Mouse (Mus musculus) hindbrain, embryonic 16.5 days (tissue): ENCODE data around the gene Plcd1. TPM values are rescaled to one million over a fixed set of nuclear protein-coding genes. Genes with fewer than 3 reads are reported as not detected.

Source experiments
- ATAC-seq: fragments of 200-750 bp; cut with Nextera tagmentation; 2 replicates; pipeline ENCODE4 v1.8.0; 2017; ENCODE audit warnings: moderate TSS enrichment, moderate library complexity
- H3K27ac ChIP-seq: fragments of 300-500 bp; sonication (generic); 2 replicates; pipeline ENCODE4 v1.5.1; 2014; ENCODE audit warnings: low read depth, mild to moderate bottlenecking, control low read depth, low read length, moderate library complexity
- H3K27me3 ChIP-seq: fragments of 300-500 bp; sonication (generic); replicated peaks from 2 replicates; pipeline ENCODE4 v1.6.1; 2014; ENCODE audit warnings: low read length; ENCODE audit not compliant: control insufficient read depth, insufficient read depth
- H3K36me3 ChIP-seq: fragments of 300-500 bp; sonication (generic); 2 replicates; pipeline ENCODE4 v1.6.1; 2014; ENCODE audit warnings: mild to moderate bottlenecking, low read length, moderate library complexity, mixed read lengths; ENCODE audit not compliant: control insufficient read depth, insufficient read depth
- H3K4me1 ChIP-seq: fragments of 300-500 bp; sonication (generic); 2 replicates; pipeline ENCODE4 v1.6.1; 2014; ENCODE audit warnings: low read depth, low read length; ENCODE audit not compliant: control insufficient read depth, insufficient read depth
- H3K4me2 ChIP-seq: fragments of 300-500 bp; sonication (generic); 2 replicates; pipeline ENCODE4 v1.6.1; 2014; ENCODE audit warnings: mild to moderate bottlenecking, low read length, control low read depth, moderate library complexity
- H3K4me3 ChIP-seq: fragments of 300-500 bp; sonication (generic); 2 replicates; pipeline ENCODE4 v1.5.1; 2014; ENCODE audit warnings: mild to moderate bottlenecking, low read length, control low read depth, moderate library complexity
- H3K9ac ChIP-seq: fragments of 300-500 bp; sonication (generic); 2 replicates; pipeline ENCODE4 v1.6.1; 2014; ENCODE audit warnings: low read depth, mild to moderate bottlenecking, control low read depth, low read length, moderate library complexity
- H3K9me3 ChIP-seq: fragments of 300-500 bp; sonication (generic); 2 replicates; pipeline ENCODE4 v1.6.1; 2014; ENCODE audit warnings: mild to moderate bottlenecking, low read length, moderate library complexity; ENCODE audit not compliant: control insufficient read depth
- WGBS: fragments of 180-500 bp; shearing (Covaris S2); extraction: QIAGEN DNeasy Blood & Tissue Kit; methylation state at CpG from one replicate; pipeline ENCODE4 v1.1.7; 2014; 5-methylcytosine and 5-hydroxymethylcytosine counted together
- polyA plus RNA-seq: library from polyadenylated mRNA; unstranded; fragments of >200 nt; fragmentation: Nextera tagmentation; extraction: Ambion mirVana; gene quantifications from 2 replicates; pipeline ENCODE4 v1.2.1, GENCODE M21; 2015

Gene Plcd1
- polyA plus RNA-seq, 1 experiment from 2014 or later = 22.4 TPM

DNA sequence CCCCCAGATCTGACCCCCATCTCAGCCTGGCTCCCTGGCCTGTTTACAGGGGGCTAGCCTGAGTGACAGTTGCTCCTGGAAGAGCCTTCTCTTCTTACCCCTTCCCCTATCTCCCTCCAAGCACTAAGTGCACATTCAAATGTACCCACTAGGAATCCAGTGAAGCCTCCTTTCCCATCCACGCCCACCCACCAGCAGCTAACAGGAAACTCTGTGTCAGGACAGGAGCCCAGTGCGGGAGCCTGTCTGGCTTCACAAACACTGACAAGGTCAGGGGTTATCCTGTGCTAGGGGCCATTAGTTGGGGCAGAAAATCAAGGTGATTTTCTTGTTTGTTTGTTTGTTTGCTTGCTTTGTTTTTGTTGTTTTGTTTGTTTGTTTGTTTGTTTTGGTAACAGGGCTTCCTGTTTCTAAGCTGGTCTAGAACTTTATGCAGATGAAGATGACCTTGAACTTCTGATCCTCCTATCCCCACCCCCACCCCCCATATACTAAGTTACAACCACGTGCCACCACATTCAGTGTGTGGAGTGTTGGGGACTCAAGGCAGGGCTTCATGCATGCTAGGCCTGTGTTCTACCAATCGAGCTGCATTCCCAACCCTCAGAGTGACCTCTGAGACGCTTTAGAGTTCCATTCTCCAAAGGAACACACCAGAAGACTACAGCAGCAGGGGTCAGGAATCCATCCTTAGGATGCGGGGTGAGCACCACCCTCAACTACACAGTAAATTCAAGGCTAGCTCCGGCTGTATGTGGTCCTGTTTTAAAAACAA is 10.5 kb downstream of the Plcd1 start:
- no peaks in the 10 kb centered on the region for H3K27me3 ChIP-seq
- H3K4me1 ChIP-seq = peaks cover 13% of the 10 kb centered on the region
- 74% methylated on average over 7 of the region's 7 CpGs for WGBS
- H3K36me3 ChIP-seq = peaks cover 5% of the 10 kb centered on the region; the same call in 1 of the 2 replicates
- no peak overlapping the region for H3K4me3 ChIP-seq
- no peaks in the 10 kb centered on the region for H3K9me3 ChIP-seq
- ATAC-seq = no peak
- H3K4me2 ChIP-seq = no peak overlapping the region
- no peak overlapping the region for H3K9ac ChIP-seq
- no peak overlapping the region for H3K27ac ChIP-seq

DNA sequence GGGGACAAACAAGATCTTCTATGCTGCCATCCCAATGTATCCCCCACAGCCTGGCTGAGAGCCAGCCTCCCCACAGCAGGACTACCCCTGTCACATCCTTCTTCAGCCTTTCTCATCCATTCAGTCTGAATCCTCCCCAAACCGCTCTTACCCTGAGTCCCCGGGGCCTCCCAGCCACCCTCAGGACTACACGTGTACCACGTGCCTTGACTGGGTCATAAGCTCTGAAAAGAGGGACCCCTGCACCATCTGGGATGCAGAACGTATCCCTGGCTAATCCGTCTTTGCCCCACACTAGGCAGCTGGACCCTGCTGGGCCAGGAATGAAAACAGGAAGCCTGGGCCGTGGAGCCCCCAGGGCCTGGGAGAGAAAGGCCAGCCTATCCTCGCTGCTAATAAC is 11.3 kb downstream of the Plcd1 start:
- H3K4me1 ChIP-seq = peaks cover 10% of the 10 kb centered on the region; the same call in 1 of the 2 replicates
- no peaks in the 10 kb centered on the region for H3K27me3 ChIP-seq
- peak; percentile 57 for ATAC-seq
- H3K9ac ChIP-seq = no peak overlapping the region
- H3K9me3 ChIP-seq = no peaks in the 10 kb centered on the region
- H3K27ac ChIP-seq = no peak overlapping the region; the same call in 1 of the 2 replicates
- H3K4me2 ChIP-seq = no peak overlapping the region
- 3% methylated on average over 8 of the region's 8 CpGs for WGBS
- no peak overlapping the region for H3K4me3 ChIP-seq
- H3K36me3 ChIP-seq = peaks cover 5% of the 10 kb centered on the region; the same call in 1 of the 2 replicates

DNA sequence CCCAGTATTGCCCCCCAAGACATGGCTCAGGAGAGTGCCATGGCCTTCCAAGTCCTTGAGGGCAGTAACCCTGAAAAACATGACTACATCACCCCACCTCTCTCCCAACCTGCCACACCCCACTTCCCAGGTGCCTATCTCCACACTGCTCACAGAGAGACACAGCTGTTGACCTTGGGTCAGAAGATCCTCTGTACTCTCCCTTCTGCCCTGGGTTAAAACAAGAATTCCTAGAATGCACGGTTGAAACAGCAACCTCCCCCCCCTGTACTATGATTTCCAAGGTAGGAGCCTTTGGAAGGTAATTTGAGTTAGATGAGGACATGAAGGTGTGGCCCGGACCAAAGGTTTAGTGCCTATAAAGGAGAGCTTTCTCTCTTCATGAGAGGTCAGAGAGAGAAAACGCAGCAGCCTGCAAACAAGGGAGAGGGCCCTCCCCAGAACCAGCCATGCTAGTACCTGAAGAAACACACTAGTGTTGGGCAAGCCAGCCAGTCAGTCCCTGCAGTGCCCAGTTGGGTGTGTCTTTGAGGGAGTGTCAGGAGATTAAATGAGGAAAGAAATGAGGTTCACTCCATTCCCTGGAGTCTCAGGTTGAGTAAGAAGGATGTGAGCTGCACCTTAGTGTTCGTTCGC is 13.1 kb downstream of the Plcd1 start:
- Histone ChIP-seq H3K4me3 (no peak overlapping the region), H3K36me3 (peaks cover 6% of the 10 kb centered on the region; the same call in 1 of the 2 replicates), H3K4me2 (no peak overlapping the region), H3K9ac (no peak overlapping the region), H3K27me3 (no peaks in the 10 kb centered on the region), H3K27ac (no peak overlapping the region), H3K4me1 (peaks cover 8% of the 10 kb centered on the region; the same call in 1 of the 2 replicates), H3K9me3 (no peaks in the 10 kb centered on the region)
- 81% methylated on average over 5 of the region's 5 CpGs for WGBS
- no peak for ATAC-seq

DNA sequence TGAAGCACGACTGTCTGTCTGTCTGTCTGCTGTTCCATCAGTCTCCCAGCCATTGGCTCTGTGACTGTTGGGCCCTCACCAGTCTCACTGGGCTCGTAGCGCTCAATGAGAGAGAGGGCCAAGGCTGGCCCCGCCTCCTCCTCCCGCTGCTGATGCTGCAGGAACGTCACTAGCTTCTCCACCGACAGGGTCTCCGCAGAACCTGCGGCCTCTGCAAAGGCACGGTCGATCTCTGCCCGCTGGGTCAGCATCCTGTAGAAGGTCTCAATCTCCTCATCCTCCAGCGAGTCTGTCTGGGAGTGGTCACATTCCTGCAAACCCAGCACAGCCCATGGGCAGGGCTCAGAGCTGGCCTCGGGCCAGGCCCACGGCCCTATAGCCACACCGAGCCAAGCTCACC is 17.6 kb downstream of the Plcd1 start:
- Histone ChIP-seq H3K4me2 (no peak overlapping the region), H3K9ac (no peak overlapping the region), H3K9me3 (no peaks in the 10 kb centered on the region), H3K36me3 (peaks cover 22% of the 10 kb centered on the region), H3K4me3 (no peak overlapping the region), H3K27me3 (no peaks in the 10 kb centered on the region), H3K27ac (no peak overlapping the region), H3K4me1 (no peaks in the 10 kb centered on the region)
- no peak for ATAC-seq
- 64% methylated on average over 16 of the region's 16 CpGs for WGBS

DNA sequence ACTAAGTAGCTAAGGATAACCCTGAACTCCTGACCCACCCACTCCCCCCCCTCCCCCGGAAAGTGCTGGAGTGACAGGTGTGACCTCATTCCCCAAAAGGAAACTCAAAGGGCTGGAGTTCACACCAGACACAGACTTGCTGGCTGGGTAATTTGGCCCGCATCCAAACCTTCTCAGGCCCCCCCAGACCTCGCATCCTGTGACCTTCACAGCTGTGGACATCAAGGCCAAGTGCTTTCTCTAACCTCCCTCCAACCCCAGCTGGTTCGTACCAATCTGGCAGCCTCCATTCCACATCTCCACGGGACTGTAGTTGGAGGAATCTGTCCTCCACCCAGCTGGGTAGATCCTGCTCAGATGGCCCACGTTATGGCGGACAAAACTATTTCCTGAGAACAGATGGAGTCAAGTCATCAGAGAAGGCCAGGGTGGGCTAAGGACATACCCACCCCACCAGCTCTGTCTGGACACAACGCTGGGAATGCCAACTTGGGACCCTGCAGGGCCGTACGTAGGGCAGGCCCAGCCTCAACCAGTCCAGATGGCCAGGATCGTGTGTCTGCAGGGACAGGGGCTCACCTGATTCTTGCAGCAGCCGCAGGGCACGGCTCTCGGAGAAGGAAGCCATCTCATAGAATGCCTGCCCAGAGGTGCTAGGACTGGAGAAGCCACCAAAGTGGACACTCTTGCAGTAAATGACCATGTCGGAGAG is 20.0 kb downstream of the Plcd1 start:
- Histone ChIP-seq H3K27ac (no peak overlapping the region), H3K36me3 (peaks cover 18% of the 10 kb centered on the region; the same call in 1 of the 2 replicates), H3K9ac (no peak overlapping the region), H3K27me3 (no peaks in the 10 kb centered on the region), H3K4me1 (no peaks in the 10 kb centered on the region), H3K9me3 (no peaks in the 10 kb centered on the region), H3K4me3 (no peak overlapping the region), H3K4me2 (no peak overlapping the region)
- WGBS = 81% methylated on average over 15 of the region's 15 CpGs
- peak; percentile 38; the same call in 1 of the 2 replicates for ATAC-seq

DNA sequence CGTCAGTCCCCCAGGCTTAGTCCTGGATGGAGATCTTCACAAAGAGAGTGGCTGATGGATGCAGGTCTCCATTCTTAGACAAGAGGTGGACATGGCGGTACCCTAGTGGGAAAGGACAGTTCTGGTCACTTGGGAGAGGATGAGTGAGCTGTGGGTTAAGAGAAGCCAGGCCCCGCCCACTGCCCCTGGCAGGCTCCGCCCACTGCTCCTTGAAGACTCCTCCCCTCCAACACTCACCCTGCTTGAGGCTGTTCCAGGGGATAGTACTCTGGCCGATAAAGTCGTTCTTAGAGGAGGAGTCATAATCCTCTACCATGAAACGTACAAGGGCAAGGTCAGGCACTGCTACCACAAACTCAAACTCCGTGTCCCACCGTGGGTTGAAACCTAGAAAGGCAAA is 21.5 kb downstream of the Plcd1 start:
- WGBS = 88% methylated on average over 9 of the region's 9 CpGs
- no peak overlapping the region for H3K4me2 ChIP-seq

DNA sequence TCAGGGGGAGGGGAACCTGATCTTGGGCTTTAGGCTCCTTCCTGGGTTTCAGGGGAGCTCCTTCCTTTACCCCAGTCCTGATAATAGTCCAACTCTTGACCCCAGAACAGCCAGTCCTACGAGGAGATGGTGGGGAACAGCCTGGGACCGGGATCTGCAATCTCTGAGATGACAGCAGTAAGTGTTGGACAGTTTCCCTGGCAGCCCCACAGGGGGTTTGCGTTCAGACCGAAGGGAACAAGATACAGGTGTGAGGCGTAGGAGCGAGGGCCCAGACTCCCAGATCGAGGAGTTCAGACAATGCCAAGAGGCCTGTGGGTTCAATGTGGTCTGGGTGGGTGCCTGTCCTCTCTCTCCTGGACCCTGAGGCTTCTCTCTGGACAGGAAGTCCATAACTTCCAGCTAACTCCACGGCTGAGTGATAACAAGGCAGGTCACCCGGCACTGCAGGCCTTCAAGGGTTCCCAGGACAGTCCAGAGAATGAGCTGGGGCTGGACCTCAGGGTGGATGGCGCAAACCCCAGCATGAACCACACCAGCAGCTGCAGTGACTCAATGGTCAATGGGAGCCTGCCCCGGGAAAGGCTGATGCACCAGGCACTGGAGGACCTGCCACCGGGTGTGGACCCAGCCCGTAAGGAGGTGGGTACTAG is 23.0 kb downstream of the Plcd1 start:
- Histone ChIP-seq H3K9me3 (no peaks in the 10 kb centered on the region), H3K27me3 (no peaks in the 10 kb centered on the region), H3K4me3 (no peak overlapping the region), H3K4me1 (no peaks in the 10 kb centered on the region), H3K9ac (no peak overlapping the region), H3K27ac (no peak overlapping the region), H3K36me3 (peaks cover 18% of the 10 kb centered on the region; the same call in 1 of the 2 replicates), H3K4me2 (no peak overlapping the region)
- ATAC-seq = no peak
- WGBS = 84% methylated on average over 13 of the region's 13 CpGs

More for the DNA sequence above, 21.5 kb downstream of the Plcd1 start:
- Histone ChIP-seq H3K9ac (no peak overlapping the region), H3K4me1 (no peaks in the 10 kb centered on the region), H3K27me3 (no peaks in the 10 kb centered on the region), H3K9me3 (no peaks in the 10 kb centered on the region), H3K27ac (no peak overlapping the region), H3K36me3 (peaks cover 18% of the 10 kb centered on the region; the same call in 1 of the 2 replicates), H3K4me3 (no peak overlapping the region)
- ATAC-seq = no peak

DNA sequence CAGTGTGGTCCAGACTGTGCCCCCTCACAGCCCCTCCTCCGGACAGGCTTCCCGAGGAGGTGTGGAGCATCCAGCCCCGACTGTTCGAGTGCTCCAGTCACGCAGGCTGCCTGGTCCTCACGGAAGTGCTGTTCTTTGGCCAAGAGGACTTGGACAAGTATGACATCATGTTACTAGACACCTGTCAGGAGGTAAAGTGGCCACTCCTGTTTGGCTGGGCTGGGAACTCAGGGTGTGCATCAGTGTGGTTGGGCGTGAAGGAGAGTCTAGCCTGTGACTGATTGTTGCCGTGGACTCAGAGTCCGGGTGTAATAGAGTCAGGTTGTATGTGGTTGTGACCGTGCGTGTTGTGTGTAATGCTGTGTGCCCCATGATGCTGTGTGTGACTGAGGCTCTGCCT is 25.0 kb downstream of the Plcd1 start:
- H3K4me3 ChIP-seq = no peak overlapping the region
- H3K9ac ChIP-seq = no peak overlapping the region
- peaks cover 6% of the 10 kb centered on the region; the same call in 1 of the 2 replicates for H3K36me3 ChIP-seq
- no peaks in the 10 kb centered on the region for H3K9me3 ChIP-seq
- no peaks in the 10 kb centered on the region for H3K4me1 ChIP-seq
- no peak overlapping the region for H3K27ac ChIP-seq
- 93% methylated on average over 11 of the region's 11 CpGs for WGBS
- H3K27me3 ChIP-seq = no peaks in the 10 kb centered on the region
- ATAC-seq = no peak
- H3K4me2 ChIP-seq = no peak overlapping the region
